Mouse (Mus musculus): ENCODE measurements around the gene Emc4.

The Emc4 gene

DNA sequence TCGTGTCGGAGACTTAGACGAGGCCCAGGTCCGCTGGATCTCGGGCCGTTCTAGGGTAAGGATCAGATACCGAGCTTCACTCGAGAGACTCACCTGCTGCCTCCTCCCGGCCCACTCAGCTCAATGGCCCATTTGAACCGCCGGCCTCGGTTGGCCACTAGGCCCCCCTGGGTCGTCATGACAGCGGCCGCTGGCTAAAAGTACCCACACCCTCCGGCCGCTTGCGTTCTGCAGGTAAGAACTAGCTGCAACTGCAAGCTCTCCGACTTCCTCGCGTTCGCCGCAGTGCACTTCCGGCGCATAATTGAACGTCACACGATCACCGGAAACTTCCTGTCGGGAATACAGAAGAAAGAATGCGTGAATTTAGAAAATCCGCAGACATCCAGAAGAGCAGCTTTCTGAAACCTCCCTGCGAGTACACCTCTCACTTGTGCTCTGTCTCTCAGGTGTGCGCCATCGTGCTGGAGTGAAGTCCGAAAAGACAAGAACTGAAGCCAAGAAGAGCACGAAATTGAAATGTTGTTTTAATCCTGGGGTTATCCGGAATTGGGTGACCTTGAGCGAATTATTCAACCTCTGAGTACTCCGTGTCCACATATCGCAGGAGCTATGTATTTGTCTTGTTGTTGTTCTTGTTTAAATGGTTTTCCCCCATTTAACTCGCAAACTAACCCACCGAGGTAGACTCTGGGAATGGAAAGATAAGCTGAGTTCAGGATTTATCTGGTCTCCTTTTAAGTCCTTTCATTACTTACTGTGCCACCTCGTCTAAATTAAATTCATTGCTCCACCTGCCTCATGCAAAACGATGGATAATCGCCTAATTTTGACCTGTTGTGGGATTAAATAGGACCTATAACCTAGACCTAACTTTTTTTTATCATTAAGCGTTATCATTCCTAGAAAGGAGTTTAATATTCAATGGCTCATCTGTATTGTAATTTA, at the start of gene Emc4:
Emc4 (minus strand) TSS at position 302 of the 948 bp plus-strand sequence.
- TF ChIP-seq GATA4 (IDR thresholded peaks at IDR 0.05; ENCODE audit: insufficient replicate concordance, low read length): no peak

DNA sequence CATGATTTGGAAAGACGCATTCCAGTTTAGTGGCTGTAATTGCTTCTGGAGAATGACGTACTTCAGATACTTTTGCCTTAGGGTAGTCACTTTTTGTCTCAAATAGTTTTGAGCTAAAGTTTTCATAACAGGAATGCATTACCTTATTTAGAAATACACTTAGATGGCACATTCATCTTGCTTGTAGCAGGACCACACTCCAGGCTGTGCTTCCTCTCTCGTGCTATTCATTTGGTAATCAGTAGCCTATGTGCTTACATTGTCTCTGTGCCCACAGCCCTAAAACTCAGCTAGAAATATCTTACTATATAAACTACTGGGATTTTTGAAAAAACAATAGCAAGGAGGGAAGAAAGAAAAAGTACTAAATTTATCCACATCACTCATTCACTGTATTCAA, 39.2 kb upstream of the Emc4 start:
- TF ChIP-seq GATA4 (IDR thresholded peaks at IDR 0.05; ENCODE audit: insufficient replicate concordance, low read length): no peak

DNA sequence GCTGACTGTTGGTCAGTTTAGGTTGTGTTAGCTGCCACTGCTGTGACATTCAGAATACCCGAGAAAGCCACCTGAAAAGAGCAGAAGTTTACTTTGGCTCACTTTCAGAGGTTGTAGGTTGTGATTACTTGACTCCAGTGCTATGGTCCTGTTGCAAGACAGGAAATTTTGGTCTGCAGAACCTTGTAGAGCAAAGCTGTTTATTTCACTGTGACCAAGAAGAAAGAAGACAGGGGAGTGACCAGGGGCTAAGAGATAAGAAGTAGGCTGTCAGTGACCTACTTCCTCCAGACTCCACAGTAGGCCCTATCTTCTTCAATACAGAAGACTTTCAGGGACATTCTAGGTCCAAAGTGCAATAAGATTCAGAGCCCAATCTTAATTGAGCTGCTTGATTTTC, 28.8 kb upstream of the Emc4 start:
- TF ChIP-seq GATA4 (IDR thresholded peaks at IDR 0.05; ENCODE audit: insufficient replicate concordance, low read length): no peak; the same call in 1 of the 2 replicates

DNA sequence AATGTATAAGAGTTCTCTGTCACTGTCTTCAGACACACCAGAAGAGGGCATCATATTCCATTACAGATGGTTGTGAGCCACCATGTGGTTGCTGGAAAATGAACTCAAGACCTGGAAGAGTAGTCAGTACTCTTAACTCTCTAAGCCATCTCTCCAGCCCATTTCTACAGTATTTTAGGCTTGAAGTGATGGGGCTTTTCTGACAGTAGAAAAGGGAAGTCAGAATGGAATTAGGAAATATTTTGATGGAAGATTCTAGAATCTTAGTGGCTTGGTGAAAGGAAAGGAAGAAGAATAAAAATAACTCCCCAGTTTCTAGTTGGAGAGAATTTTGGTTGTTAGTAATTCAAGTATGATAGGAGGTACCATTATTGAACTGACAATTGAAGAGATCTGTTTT, 26.1 kb upstream of the Emc4 start:
- no peak for TF ChIP-seq GATA4 (IDR thresholded peaks at IDR 0.05; ENCODE audit: insufficient replicate concordance, low read length)

DNA sequence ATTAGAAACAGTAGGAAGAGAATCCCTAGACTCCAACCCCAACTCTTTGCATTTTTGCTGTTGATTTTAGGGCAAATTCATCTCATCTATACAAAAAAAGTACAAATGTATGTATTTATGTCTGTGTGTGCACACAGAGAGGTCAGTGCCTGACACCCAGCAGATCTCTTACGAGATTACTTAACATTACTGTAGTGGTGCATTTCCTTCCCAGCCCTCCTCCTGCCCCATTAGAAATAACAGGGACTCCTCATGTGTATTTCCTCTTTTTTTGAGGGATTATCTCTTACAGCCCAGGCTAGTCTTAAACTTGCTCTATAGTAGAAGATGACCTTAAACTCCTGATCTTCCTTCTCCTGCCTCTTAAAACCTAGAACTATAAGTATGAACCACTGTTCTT, 24.9 kb upstream of the Emc4 start:
- TF ChIP-seq GATA4 (IDR thresholded peaks at IDR 0.05; ENCODE audit: insufficient replicate concordance, low read length): no peak

DNA sequence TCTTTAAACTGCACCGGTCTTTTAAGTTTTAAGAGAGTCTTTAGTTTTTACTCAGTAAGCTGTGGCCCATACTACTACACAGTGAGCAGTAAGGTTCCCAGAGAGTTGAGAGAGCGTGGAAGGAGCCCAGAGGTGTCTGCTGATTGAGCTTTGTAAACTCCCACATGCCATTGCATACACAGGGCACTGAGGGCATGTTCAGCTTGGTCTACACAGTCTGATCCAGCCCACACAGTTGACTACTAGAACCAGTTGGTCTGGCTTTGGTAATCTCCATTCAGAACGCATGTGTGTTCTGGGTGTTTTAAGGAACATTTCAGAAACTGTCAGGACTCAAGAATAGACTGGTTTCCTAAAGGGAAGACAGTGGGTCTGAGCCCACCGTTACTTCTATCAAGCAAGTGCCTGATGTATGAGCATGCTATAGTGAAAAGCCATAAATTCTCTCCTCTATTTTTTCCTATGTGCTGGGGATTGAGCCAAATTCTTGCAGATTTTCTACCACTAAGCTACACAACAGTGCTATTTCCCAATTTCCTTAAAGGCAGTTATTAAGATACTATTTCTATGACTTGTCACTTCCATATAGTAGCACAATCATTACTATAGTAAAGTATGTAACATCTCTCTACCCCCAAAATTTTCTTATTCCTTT, 23.6 kb upstream of the Emc4 start:
- no peak for TF ChIP-seq GATA4 (IDR thresholded peaks at IDR 0.05; ENCODE audit: insufficient replicate concordance, low read length)

DNA sequence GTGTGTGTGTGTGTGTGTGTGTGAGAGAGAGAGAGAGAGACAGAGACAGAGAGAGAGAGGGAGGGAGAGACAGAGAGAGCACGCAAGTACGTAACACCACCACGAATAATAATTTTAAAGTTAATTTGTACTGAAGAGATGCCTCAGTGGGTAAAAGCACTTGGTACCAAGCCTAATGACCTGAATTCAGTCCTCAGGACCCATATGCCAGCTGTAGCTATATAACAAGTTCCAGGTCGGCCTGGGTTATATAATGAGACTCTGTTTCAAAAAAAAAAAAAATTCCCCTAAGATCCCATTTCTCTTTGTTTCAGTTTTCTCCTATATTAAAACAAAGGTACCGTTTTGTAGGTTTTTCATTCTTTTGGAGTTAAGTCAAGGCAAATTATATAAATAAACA, 23.0 kb upstream of the Emc4 start:
- TF ChIP-seq GATA4 (IDR thresholded peaks at IDR 0.05; ENCODE audit: insufficient replicate concordance, low read length): no peak

DNA sequence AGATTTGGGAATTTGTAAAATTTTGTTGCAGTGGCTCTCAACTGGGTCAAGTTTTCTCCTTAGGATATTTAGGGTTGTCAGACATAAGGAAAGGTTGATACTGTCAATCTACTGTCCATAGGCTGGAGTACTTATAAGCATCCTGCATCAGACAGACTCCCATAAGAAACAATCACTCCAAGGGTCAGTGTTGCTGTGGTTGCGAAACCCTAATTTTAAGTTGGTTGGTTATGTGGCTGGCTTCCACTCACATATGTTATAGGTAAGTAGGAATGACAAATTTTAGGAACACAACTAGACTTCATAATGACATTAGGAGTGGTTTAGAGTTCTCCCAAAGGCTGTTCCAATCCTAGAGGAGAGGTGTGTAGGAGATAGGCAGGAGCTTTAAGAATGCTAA, 13.4 kb upstream of the Emc4 start:
- TF ChIP-seq GATA4 (IDR thresholded peaks at IDR 0.05; ENCODE audit: insufficient replicate concordance, low read length): no peak

DNA sequence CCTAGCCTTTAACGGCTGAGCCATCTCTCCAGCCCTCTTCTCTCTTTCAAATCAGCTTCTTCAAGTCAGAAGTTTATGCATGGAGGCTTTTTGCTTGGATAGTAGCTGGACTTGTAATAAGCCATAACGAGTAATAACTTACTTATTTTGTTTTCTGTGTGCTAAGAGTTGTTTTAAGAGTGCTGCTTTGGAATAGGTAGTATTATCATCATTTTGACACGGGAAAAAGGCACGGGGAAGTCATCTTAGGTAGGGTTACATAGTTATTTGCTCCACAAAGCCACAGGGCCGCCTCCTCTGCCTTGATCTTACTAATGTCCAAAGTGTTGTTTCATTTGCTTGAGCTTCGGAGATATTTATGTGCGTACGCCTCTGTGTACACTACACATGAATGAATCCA, 12.3 kb upstream of the Emc4 start:
- no peak for TF ChIP-seq GATA4 (IDR thresholded peaks at IDR 0.05; ENCODE audit: insufficient replicate concordance, low read length)

DNA sequence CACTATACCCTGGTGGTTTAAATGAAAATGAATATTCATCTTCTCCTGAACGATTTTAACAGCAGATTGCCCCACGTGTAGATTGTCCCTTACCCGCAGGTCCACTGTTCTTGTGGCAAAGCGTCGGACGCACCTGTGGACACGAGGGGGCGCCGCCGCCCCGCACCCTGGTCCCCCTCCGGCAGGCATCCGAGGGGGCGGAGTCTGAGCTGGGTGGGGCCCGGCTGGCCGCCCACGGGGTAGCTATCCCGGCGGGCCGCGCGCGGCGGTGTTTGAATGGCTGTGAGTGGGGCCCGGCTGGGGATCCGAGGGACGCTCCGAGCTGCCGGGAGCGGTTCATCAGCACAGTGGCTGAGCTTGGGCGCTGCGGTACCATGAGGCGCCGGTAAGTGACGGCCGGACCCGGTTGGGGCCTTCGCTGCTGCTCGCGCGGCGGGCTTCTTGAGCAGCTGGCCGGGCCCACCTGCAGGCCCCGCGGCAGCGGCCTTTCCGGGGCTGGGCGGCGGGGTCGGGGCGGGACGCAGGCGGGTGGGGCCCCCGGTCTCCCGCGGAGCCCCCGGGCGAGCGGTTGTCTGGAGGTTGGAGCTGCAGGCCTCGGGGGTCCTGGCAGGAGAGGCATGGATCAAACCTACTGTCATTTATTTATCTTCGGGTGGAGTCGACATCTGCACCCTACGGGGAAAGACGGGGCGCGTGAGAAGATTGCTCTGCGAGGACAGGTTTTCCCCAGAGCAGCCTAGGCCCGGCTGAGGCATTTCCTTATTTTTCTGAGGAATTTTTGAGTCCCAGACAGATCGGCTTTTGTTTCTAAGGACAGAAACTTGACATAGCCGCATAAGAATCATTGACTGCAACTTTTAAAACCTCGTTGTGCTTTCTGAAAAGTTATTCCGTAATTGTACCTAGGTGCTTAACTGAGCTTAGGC, 11.4 kb upstream of the Emc4 start, which contains the start of gene Katnbl1:
Katnbl1 (plus strand) TSS at position 239 of the 926 bp plus-strand sequence.
- TF ChIP-seq GATA4 (IDR thresholded peaks at IDR 0.05; ENCODE audit: insufficient replicate concordance, low read length): no peak; the same call in 1 of the 2 replicates

DNA sequence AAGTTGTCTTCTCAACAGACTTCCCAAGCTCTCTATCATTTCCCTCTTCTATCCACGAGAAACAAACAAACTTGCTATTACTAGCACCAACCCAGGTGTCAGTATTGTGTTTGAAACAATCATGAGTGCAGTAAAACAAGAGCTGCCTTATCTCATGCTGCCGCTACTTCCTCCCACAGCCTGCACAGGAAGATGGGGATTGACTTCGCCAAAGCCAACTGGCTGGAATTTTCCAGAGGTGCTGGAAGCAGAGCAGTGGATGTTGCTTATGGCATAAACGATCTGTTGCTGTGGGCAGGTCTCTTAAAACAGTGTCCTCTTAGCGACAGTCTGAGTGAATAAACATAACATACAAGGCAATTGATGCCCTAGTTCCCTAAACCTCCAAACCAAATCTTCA, 6.8 kb upstream of the Emc4 start:
- no peak for TF ChIP-seq GATA4 (IDR thresholded peaks at IDR 0.05; ENCODE audit: insufficient replicate concordance, low read length)

DNA sequence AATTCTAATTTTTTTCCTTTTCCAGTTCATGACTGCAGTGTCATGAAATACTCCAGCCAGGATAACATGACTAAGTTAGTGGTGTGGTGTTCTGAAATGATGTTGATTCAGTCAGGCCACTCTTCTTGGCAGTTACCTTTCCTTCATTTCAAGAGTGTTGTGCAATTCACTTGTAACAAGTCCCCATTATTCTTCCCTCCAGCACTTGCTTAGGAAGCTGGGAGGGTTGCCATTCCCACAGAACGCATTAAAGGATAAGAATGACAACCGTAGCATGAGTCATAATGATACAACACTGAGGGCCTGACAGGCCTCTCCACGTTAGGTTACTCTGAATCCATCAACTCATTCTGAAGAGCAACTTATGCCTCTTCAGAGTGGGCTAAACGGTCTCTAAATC, 5.3 kb upstream of the Emc4 start:
- no peak for TF ChIP-seq GATA4 (IDR thresholded peaks at IDR 0.05; ENCODE audit: insufficient replicate concordance, low read length)

DNA sequence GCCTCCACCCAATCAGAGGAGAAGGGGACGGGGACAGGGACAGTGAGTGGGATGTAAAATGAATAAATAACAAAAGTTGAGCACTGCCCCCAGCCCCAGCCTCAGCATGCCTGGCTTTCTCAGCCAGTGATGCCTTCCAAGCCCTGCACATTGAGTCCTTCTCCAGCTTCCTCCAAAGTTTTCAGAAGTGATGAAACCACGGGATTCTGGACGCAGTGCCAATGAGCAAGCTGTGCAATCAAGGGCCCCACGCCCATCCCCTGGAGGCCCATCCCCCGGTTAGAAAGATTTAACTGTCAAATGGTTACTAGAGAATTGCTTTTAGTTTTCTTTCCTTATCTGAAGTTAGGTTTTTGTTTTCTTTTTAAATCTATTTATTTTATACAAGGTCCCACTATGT, 2.1 kb upstream of the Emc4 start:
- no peak for TF ChIP-seq GATA4 (IDR thresholded peaks at IDR 0.05; ENCODE audit: insufficient replicate concordance, low read length)

DNA sequence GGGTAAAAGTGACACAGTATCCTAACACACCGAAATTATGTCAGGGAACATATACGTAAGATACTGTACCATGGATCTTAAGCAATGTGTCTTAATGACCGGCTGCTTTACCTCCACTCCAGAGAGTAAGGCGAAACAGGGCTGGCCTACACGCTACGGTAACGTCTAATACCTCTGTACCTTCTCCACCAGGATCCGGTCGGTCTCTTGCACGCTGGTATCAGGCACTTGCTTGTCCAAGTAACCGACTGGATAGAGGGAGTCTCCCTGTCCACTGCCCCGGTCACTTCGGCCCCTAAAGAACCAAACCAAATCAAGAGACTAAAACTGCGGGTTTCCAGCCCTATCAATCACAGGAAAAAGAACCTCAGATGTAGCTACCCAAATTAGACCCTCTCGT, 605 bp downstream of the Emc4 start:
- no peak for TF ChIP-seq GATA4 (IDR thresholded peaks at IDR 0.05; ENCODE audit: insufficient replicate concordance, low read length)

DNA sequence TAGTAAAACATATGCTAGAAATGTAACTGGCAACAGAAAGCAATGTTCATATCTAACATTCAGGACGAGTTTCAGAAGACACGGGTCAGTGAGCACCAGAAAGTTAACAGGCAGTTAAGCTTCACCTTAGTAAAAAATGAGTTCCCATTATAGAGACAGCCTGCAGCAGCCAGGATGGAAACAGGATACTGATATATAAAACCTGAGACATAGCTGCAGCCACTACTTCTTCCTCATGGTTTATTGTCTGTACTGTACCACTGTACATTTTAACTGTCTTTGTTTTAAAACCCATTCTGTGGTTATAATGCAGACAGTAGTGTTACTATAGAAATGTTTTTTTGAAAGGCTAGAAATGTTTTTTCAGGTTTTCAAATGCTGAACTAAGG, 7.1 kb downstream of the Emc4 start:
- TF ChIP-seq GATA4 (IDR thresholded peaks at IDR 0.05; ENCODE audit: insufficient replicate concordance, low read length): no peak
